Mouse (Mus musculus) myocyte (in vitro differentiated cells): Measurements from ENCODE around the gene Trpv2. TPM values are rescaled to one million over a fixed set of nuclear protein-coding genes. Genes with fewer than 3 reads are reported as not detected.
A peak's percentile ranks its signal among the peaks of the same experiment; 100 is the strongest.

Experiments used
- H3K27me3 ChIP-seq: one replicate; pipeline ENCODE4 v1.6.1; 2011; ENCODE audit not compliant: control insufficient read depth, insufficient read depth, insufficient read length
- H3K36me3 ChIP-seq: one replicate; pipeline ENCODE4 v1.6.1; 2011; ENCODE audit not compliant: control insufficient read depth, insufficient read depth
- H3K4me2 ChIP-seq: one replicate; pipeline ENCODE4 v1.6.1; 2011; ENCODE audit warnings: low read depth, control low read depth
- H3K4me3 ChIP-seq: one replicate; pipeline ENCODE4 v1.5.1; 2011; ENCODE audit warnings: mild to moderate bottlenecking, control low read depth, moderate library complexity
- H3K79me2 ChIP-seq: one replicate; pipeline ENCODE4 v1.6.1; 2011; ENCODE audit not compliant: control insufficient read depth, insufficient read depth
- H3ac ChIP-seq: one replicate; pipeline ENCODE4 v1.6.1; 2011; ENCODE audit not compliant: control insufficient read depth, insufficient read length
- CEBPB ChIP-seq: IDR thresholded peaks from 2 replicates; pipeline ENCODE4 v1.6.1; 2011; ENCODE audit warnings: mild to moderate bottlenecking, moderate library complexity; ENCODE audit not compliant: poor library complexity, insufficient read depth, severe bottlenecking
- E2F4 ChIP-seq: IDR thresholded peaks from one replicate; pipeline ENCODE4 v1.6.1; 2011; ENCODE audit warnings: mild to moderate bottlenecking, control low read depth, moderate library complexity; ENCODE audit not compliant: insufficient read depth
- MAX ChIP-seq: IDR thresholded peaks from one replicate; pipeline ENCODE4 v1.6.1; 2011; ENCODE audit warnings: low read depth, mild to moderate bottlenecking, control low read depth
- MYOD1 ChIP-seq, 3 experiments: IDR thresholded peaks; one replicate each; pipeline ENCODE4 v1.6.1; 2011; ENCODE audit warnings: control low read depth in 2 of 3, low read depth in 2 of 3, mild to moderate bottlenecking in 2 of 3, moderate library complexity in 1 of 3; ENCODE audit not compliant: insufficient read length in 2 of 3, control insufficient read depth in 1 of 3
- MYOG ChIP-seq, 3 experiments: IDR thresholded peaks; one replicate each; pipeline ENCODE4 v1.6.1; 2011; ENCODE audit warnings: control low read depth in 2 of 3, low read depth in 2 of 3, mild to moderate bottlenecking in 2 of 3; ENCODE audit not compliant: insufficient read length in 2 of 3, control insufficient read depth in 1 of 3, insufficient read depth in 1 of 3
- POLR2A ChIP-seq: IDR thresholded peaks from one replicate; pipeline ENCODE4 v1.6.1; 2011; ENCODE audit warnings: low read depth, mild to moderate bottlenecking, control low read depth, moderate library complexity; ENCODE audit not compliant: insufficient read length
- POLR2AphosphoS2 ChIP-seq: IDR thresholded peaks from one replicate; pipeline ENCODE4 v1.6.1; 2011; ENCODE audit warnings: low read depth, control low read depth; ENCODE audit not compliant: insufficient read length
- REST ChIP-seq: IDR thresholded peaks from one replicate; pipeline ENCODE4 v1.6.1; 2011; ENCODE audit warnings: mild to moderate bottlenecking, control low read depth, moderate library complexity; ENCODE audit not compliant: insufficient read depth, insufficient read length
- SRF ChIP-seq: IDR thresholded peaks from one replicate; pipeline ENCODE4 v1.6.1; 2011; ENCODE audit warnings: low read depth; ENCODE audit not compliant: control insufficient read depth, insufficient read length
- TCF12 ChIP-seq: IDR thresholded peaks from one replicate; pipeline ENCODE4 v1.6.1; 2011; ENCODE audit warnings: mild to moderate bottlenecking, control low read depth; ENCODE audit not compliant: poor library complexity, insufficient read depth, severe bottlenecking
- TCF3 ChIP-seq: IDR thresholded peaks from one replicate; pipeline ENCODE4 v1.6.1; 2011; ENCODE audit warnings: low read depth, control low read depth; ENCODE audit not compliant: insufficient read length
- USF1 ChIP-seq: IDR thresholded peaks from one replicate; pipeline ENCODE4 v1.6.1; 2011; ENCODE audit warnings: low read depth, mild to moderate bottlenecking, control low read depth, moderate library complexity
- polyA plus RNA-seq: library from polyadenylated mRNA; unstranded; fragments of >200 nt; fragmentation: generic; extraction: Trizol; gene quantifications from one replicate; pipeline ENCODE4 v1.2.1, GENCODE M21; 2012; ENCODE audit warnings: missing spikeins

Gene Trpv2
- polyA plus RNA-seq, 1 experiment, result 5.4 TPM

- Histone ChIP-seq H3K36me3 (peaks cover 3% of the 10 kb centered on the region), H3K79me2 (peaks cover 9% of the 10 kb centered on the region), H3K4me2 (no peak overlapping the region), H3K4me3 (no peak overlapping the region), H3ac (no peak overlapping the region), H3K27me3 (no peaks in the 10 kb centered on the region)
- no peak for TF ChIP-seq MYOD1 (IDR thresholded peaks at IDR 0.05; ENCODE audit: control insufficient read depth in 1 of 3, insufficient read length in 2 of 3, low read depth in 2 of 3)
- no peak for TF ChIP-seq POLR2AphosphoS2
- TF ChIP-seq MAX, result no peak
- no peak for TF ChIP-seq USF1
- no peak for TF ChIP-seq E2F4
- TF ChIP-seq SRF, result no peak
- no peak for TF ChIP-seq REST
- no peak for TF ChIP-seq CEBPB
- TF ChIP-seq TCF3, result no peak
- no peak for TF ChIP-seq POLR2A
- TF ChIP-seq TCF12, result no peak
- no peak for TF ChIP-seq MYOG (IDR thresholded peaks at IDR 0.05; ENCODE audit: control insufficient read depth in 1 of 3, insufficient read depth in 1 of 3, insufficient read length in 2 of 3, low read depth in 2 of 3)
Measured at GRCm38 (mm10) chr11:62638402-62638801, 64.1 kb downstream of the Trpv2 start.

DNA sequence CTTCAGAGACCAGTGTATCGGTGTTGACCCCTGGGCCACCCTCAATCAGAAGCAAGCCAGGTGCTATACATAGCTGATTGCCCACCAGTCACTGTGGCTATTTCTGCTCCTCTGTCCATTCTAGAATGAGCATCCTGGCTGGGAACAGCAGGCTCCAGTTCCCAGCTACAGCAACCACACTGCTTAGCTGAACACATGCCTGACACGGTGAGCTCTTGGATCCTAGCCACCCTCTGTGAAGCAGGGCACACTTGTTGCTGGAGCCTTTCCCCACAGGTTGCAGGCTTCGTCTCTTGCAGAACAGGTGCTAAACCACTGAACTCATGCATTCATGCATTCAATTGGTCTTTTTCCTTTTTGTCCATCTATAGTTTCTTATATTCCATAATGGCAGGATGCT lies 66.1 kb downstream of the Trpv2 start:
- Histone ChIP-seq H3K4me3 (no peak overlapping the region), H3ac (no peak overlapping the region), H3K79me2 (peaks cover 20% of the 10 kb centered on the region), H3K27me3 (no peaks in the 10 kb centered on the region), H3K36me3 (no peaks in the 10 kb centered on the region), H3K4me2 (no peak overlapping the region)
- TF ChIP-seq MYOG (IDR thresholded peaks at IDR 0.05; ENCODE audit: control insufficient read depth in 1 of 3, insufficient read depth in 1 of 3, insufficient read length in 2 of 3, low read depth in 2 of 3), result peak in 2 of 3 experiments; percentile 22 to 75
- no peak for TF ChIP-seq REST
- no peak for TF ChIP-seq MAX
- peak in 2 of 3 experiments; percentile 49 to 62 for TF ChIP-seq MYOD1 (IDR thresholded peaks at IDR 0.05; ENCODE audit: control insufficient read depth in 1 of 3, insufficient read length in 2 of 3, low read depth in 2 of 3)

DNA sequence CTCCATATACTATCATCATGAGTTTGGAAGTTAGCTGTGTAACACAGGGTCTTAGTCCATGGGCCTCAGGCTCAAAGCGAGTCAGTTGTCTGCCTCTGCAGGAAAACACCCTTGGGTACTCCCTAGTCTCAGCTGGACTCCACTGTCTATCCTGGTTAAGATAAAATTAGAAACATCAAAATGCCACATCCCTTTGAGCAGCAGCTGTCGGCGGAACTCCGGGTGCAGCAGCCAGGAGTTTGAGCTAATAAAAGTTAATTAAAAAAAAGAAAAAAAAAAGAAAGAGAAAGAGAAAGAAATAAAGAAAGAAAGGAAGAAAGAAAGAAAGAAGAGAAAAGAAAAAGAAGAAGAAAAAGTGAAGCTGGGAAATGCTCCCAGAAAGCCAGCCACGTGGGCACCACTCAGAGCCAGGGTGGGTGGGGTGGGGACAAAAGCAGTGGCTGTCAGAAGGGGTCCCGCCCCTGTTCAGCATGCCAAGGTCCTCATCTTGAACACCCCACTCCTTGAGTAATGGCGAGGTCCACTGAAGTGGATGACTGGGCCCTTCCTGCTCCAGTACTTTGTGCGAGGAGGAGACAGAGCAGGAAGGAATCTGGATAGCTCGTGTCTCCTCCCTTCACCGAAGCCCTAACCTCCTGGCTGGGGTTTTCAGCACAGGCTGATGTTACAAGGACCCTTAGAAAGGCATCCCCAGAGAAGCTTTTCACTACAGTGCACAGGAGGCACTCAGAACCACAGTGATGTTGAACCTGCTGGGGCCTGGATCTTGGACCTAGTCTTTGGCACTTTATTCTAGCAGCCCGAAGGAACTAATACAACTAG lies 67.9 kb downstream of the Trpv2 start:
- Histone ChIP-seq H3K79me2 (peaks cover 20% of the 10 kb centered on the region), H3ac (no peak overlapping the region), H3K36me3 (no peaks in the 10 kb centered on the region), H3K4me2 (peak overlapping the region; percentile 59), H3K27me3 (no peaks in the 10 kb centered on the region), H3K4me3 (no peak overlapping the region)
- TF ChIP-seq CEBPB (no peak), MAX (no peak), SRF (no peak), REST (no peak), MYOD1 (IDR thresholded peaks at IDR 0.05; ENCODE audit: control insufficient read depth in 1 of 3, insufficient read length in 2 of 3, low read depth in 2 of 3) (peak; percentile 39 to 79 (median 55)), POLR2AphosphoS2 (no peak), MYOG (IDR thresholded peaks at IDR 0.05; ENCODE audit: control insufficient read depth in 1 of 3, insufficient read depth in 1 of 3, insufficient read length in 2 of 3, low read depth in 2 of 3) (peak in 2 of 3 experiments; percentile 20 to 71), TCF12 (peak; percentile 36), POLR2A (no peak)

- Histone ChIP-seq H3K27me3 (no peaks in the 10 kb centered on the region), H3K4me2 (no peak overlapping the region), H3K79me2 (peaks cover 20% of the 10 kb centered on the region), H3ac (no peak overlapping the region), H3K4me3 (no peak overlapping the region), H3K36me3 (no peaks in the 10 kb centered on the region)
- no peak for TF ChIP-seq POLR2AphosphoS2
- TF ChIP-seq SRF, result no peak
- no peak for TF ChIP-seq USF1
- TF ChIP-seq POLR2A, result no peak
- TF ChIP-seq REST, result no peak
- no peak for TF ChIP-seq CEBPB
- TF ChIP-seq MYOD1 (IDR thresholded peaks at IDR 0.05; ENCODE audit: control insufficient read depth in 1 of 3, insufficient read length in 2 of 3, low read depth in 2 of 3), result no peak
- no peak for TF ChIP-seq MYOG (IDR thresholded peaks at IDR 0.05; ENCODE audit: control insufficient read depth in 1 of 3, insufficient read depth in 1 of 3, insufficient read length in 2 of 3, low read depth in 2 of 3)
- TF ChIP-seq TCF3, result no peak
- no peak for TF ChIP-seq E2F4
- TF ChIP-seq MAX, result no peak
- TF ChIP-seq TCF12, result no peak
Measured at GRCm38 (mm10) chr11:62643011-62643631, 68.8 kb downstream of the Trpv2 start.
